Mouse (Mus musculus): ENCODE measurements around the gene Sectm1b. TPM values are rescaled to one million over a fixed set of nuclear protein-coding genes. Genes with fewer than 3 reads are reported as not detected.
A peak's percentile ranks its signal among the peaks of the same experiment; 100 is the strongest.
"Not testable (repeated sequence)": the region's sequence is repeated elsewhere in the genome, so short reads cannot be mapped to it uniquely, and the experiment has no call there.

Sectm1b gene
- polyA plus RNA-seq, 1 experiment from 2014 or later: 0.14 TPM

GRCm38 (mm10) chr11:121064197-121064596, 828 bp upstream of the Sectm1b start:
- WGBS (ENCODE audit: insufficient replicate concordance): 72% methylated on average over 3 of the region's 3 CpGs
- Histone ChIP-seq H3K9ac (no peak overlapping the region), H3K4me1 (no peaks in the 10 kb centered on the region), H3K27me3 (replicated peaks) (peaks cover 10% of the 10 kb centered on the region), H3K4me2 (no peak overlapping the region), H3K27ac (no peak overlapping the region), H3K4me3 (no peak overlapping the region), H3K36me3 (no peaks in the 10 kb centered on the region), H3K9me3 (replicated peaks) (no peaks in the 10 kb centered on the region)
- ATAC-seq: no peak

DNA sequence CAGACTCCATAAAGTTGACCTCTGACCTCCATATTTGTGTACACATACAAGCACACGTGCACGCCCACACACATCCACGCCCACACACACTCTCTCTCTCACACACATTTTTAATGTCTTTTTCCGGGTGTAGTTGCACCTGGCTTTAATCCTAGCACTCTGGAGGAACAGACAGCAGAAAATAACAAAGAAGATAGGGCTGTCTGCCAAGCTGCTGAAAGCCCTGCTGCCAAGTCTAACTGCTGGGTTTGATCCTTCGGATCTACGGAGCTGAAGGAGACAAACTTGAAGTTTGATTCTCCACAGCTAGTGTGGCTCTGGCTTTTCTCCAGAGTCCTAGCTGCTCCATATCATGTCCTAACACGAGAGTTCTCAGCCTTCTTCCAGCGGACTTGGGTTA, 1.8 kb downstream of the Sectm1b start:
- H3K27me3 ChIP-seq (replicated peaks): peaks cover 10% of the 10 kb centered on the region
- no peak overlapping the region for H3K9ac ChIP-seq
- H3K4me2 ChIP-seq: no peak overlapping the region
- H3K4me1 ChIP-seq: 0 out of 2 replicates have a peak, but pooled peaks cover 8% of the 10 kb centered on the region
- no peaks in the 10 kb centered on the region for H3K9me3 ChIP-seq (replicated peaks)
- WGBS (ENCODE audit: insufficient replicate concordance): 60% methylated on average over 8 of the region's 8 CpGs
- no peaks in the 10 kb centered on the region for H3K36me3 ChIP-seq
- H3K27ac ChIP-seq: no peak overlapping the region
- no peak overlapping the region for H3K4me3 ChIP-seq
- no peak for ATAC-seq

GRCm38 (mm10) chr11:121060401-121061067, 2.8 kb downstream of the Sectm1b start:
- Histone ChIP-seq H3K27me3 (replicated peaks) (peaks cover 13% of the 10 kb centered on the region), H3K4me1 (peaks cover 12% of the 10 kb centered on the region)
- H3K27ac ChIP-seq; H3K36me3 ChIP-seq; ATAC-seq; H3K4me2 ChIP-seq; H3K9me3 ChIP-seq (replicated peaks); H3K4me3 ChIP-seq; H3K9ac ChIP-seq: not testable (repeated sequence)
- WGBS (ENCODE audit: insufficient replicate concordance): 79% methylated on average over 6 of the region's 6 CpGs

GRCm38 (mm10) chr11:121059471-121059870, 3.9 kb downstream of the Sectm1b start:
- Histone ChIP-seq H3K4me2 (no peak overlapping the region), H3K36me3 (no peaks in the 10 kb centered on the region), H3K27me3 (replicated peaks) (peaks cover 18% of the 10 kb centered on the region), H3K9ac (no peak overlapping the region), H3K4me1 (peaks cover 12% of the 10 kb centered on the region), H3K4me3 (no peak overlapping the region), H3K9me3 (replicated peaks) (no peaks in the 10 kb centered on the region), H3K27ac (no peak overlapping the region)
- 74% methylated on average over 4 of the region's 4 CpGs for WGBS (ENCODE audit: insufficient replicate concordance)
- ATAC-seq: no peak

GRCm38 (mm10) chr11:121058956-121059355, 4.4 kb downstream of the Sectm1b start:
- 75% methylated on average over 4 of the region's 4 CpGs for WGBS (ENCODE audit: insufficient replicate concordance)
- Histone ChIP-seq H3K4me2 (no peak overlapping the region), H3K27me3 (replicated peaks) (peaks cover 22% of the 10 kb centered on the region), H3K4me3 (no peak overlapping the region), H3K27ac (no peak overlapping the region), H3K9ac (no peak overlapping the region), H3K4me1 (peaks cover 12% of the 10 kb centered on the region), H3K9me3 (replicated peaks) (no peaks in the 10 kb centered on the region), H3K36me3 (no peaks in the 10 kb centered on the region)
- no peak for ATAC-seq

DNA sequence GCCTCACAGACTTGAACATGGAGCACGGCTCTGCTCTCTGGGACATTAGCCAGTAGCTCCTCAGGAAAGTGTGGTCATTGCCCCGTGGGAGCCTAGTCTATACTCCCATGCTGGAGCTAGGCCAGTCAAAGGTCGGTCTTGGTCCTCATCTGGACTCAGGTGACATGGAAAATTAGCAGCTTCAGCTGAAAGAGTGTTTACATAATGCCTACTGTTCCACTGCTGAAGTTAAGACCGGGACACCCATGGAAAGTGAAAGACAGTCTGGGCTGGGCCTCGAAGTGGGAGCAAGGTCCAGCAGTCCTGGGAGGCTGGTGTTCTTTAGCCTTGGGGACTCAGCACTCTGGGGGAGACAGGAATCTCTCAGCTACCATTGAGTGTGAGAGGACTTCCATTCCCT, 5.2 kb downstream of the Sectm1b start:
- H3K27ac ChIP-seq: no peak overlapping the region
- no peak for ATAC-seq

DNA sequence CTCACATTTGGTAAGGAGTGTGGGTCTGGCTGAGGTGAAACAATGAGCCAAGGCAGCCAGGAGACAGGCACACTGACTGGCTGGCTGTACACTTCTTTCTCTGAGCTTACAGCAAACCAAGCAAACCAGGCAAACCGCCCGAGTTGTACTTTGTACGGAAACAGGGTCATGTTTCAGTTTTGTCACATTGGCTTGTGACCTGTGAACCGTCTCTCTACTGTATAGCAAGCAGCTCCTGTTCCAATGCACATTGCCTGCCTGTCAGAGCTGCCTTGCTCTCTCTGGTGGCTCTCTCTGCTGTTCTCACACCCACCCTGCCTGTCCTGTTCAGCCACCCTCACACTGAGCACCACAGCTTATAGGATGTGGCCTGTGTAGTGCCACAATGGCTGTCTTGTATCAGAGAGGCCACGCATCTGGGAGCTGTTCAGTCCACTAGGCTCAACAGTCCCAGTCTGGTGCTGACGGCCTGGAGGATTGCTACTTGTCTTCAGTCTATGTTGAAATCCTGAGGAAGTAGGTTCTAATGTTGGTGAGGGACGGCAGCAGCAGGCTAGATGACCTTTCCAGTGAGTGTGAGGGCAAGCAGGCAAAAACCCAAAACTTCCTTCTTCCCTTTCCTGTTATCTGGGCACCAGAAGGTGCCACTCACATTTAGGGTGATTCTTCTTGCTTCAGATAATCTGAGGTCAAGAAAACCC, 6.7 kb downstream of the Sectm1b start:
- Histone ChIP-seq H3K36me3 (no peaks in the 10 kb centered on the region), H3K4me3 (no peak overlapping the region), H3K27me3 (replicated peaks) (0 out of 2 replicates have a peak, but pooled peaks cover 12% of the 10 kb centered on the region), H3K9ac (no peak overlapping the region), H3K4me2 (no peak overlapping the region), H3K27ac (peak overlapping the region; percentile 69), H3K4me1 (peaks cover 12% of the 10 kb centered on the region), H3K9me3 (replicated peaks) (no peaks in the 10 kb centered on the region)
- WGBS (ENCODE audit: insufficient replicate concordance): 47% methylated on average over 7 of the region's 7 CpGs
- ATAC-seq: peak; percentile 66

More for the DNA sequence above, 5.2 kb downstream of the Sectm1b start:
- Histone ChIP-seq H3K4me3 (no peak overlapping the region), H3K4me1 (peaks cover 12% of the 10 kb centered on the region), H3K4me2 (no peak overlapping the region), H3K9ac (no peak overlapping the region), H3K36me3 (no peaks in the 10 kb centered on the region), H3K27me3 (replicated peaks) (peaks cover 15% of the 10 kb centered on the region; the same call in 1 of the 2 replicates), H3K9me3 (replicated peaks) (no peaks in the 10 kb centered on the region)
- 59% methylated on average over 5 of the region's 5 CpGs for WGBS (ENCODE audit: insufficient replicate concordance)

- Histone ChIP-seq H3K9ac (no peak overlapping the region), H3K9me3 (replicated peaks) (no peaks in the 10 kb centered on the region), H3K36me3 (no peaks in the 10 kb centered on the region), H3K27me3 (replicated peaks) (peaks cover 18% of the 10 kb centered on the region; the same call in 1 of the 2 replicates), H3K27ac (no peak overlapping the region), H3K4me2 (no peak overlapping the region), H3K4me3 (no peak overlapping the region), H3K4me1 (peaks cover 12% of the 10 kb centered on the region)
- no peak for ATAC-seq
- WGBS (ENCODE audit: insufficient replicate concordance): 9% methylated on average over 8 of the region's 8 CpGs
These were observed 9.8 kb downstream of the Sectm1b start for GRCm38 (mm10) chr11:121053536-121053935.

DNA sequence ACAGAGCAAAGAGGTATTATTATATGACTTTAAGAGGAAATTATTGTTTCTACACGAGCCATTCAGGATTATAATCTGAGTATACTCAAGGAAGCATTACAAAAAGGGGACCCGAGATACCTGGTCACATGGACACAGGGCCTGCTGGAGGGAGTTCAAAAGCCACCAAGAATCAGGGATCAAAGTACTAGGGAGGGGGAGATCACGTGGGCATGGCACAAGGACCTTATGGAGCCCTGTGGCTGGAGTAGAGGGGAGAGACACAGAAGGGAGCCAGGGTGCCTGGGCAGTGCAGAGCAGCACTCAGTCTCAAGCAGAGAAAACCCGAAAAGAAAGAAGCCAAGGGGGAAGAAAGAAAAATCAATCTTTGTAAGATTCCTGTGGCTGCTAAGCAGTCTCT, 11.0 kb downstream of the Sectm1b start:
- no peak overlapping the region for H3K4me2 ChIP-seq
- peaks cover 18% of the 10 kb centered on the region; the same call in 1 of the 2 replicates for H3K27me3 ChIP-seq (replicated peaks)
- no peak overlapping the region for H3K4me3 ChIP-seq
- no peak for ATAC-seq
- H3K9ac ChIP-seq: no peak overlapping the region
- no peak overlapping the region for H3K27ac ChIP-seq
- no peaks in the 10 kb centered on the region for H3K9me3 ChIP-seq (replicated peaks)
- no peaks in the 10 kb centered on the region for H3K36me3 ChIP-seq
- WGBS (ENCODE audit: insufficient replicate concordance): 45% methylated on average over 4 of the region's 4 CpGs
- H3K4me1 ChIP-seq: peaks cover 11% of the 10 kb centered on the region

DNA sequence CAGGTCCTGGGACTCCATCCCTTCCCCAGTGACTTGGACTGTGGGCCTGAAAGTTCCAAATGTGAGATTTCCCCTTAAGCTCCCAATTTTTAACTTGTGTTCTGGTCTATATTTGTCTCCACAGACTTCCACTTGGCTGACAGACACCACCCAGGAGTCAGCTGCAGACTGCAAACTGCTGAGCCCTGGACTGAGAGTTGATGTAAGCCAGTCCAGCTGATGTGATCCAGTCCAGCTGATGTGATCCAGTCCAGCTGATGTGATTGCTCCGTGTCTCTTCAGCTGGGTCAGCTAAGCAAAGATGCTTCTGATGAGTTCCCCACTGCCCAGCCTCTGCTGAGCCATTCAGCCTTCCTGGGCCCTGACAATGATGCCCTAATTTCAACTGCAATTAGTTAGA, 11.6 kb downstream of the Sectm1b start:
- no peak for ATAC-seq
- Histone ChIP-seq H3K4me1 (peaks cover 5% of the 10 kb centered on the region), H3K9me3 (replicated peaks) (no peaks in the 10 kb centered on the region), H3K36me3 (no peaks in the 10 kb centered on the region), H3K4me2 (no peak overlapping the region), H3K4me3 (no peak overlapping the region), H3K27ac (no peak overlapping the region), H3K9ac (no peak overlapping the region), H3K27me3 (replicated peaks) (peaks cover 22% of the 10 kb centered on the region)
- WGBS (ENCODE audit: insufficient replicate concordance): 41% methylated on average over 1 of the region's 1 CpGs

DNA sequence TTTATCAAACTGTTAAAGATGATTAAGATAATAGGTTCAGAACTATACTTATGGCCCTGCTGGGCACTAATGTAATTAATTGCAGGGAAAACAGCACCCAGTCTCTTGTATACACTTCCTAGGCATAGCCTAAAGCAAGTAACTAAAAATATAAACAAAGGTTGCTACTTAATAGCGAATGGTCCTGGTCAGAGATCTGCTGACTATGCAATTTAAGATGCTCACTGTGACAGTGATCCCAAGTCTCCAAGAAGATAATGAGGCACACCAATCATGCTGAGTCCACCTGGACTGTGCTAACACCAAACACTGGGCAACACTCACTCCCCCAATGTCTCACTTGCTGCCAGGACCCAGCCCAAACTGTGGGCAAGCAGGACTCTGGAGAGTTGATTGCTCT, 13.5 kb downstream of the Sectm1b start:
- no peak overlapping the region for H3K9ac ChIP-seq
- H3K4me1 ChIP-seq: no peaks in the 10 kb centered on the region
- no peak overlapping the region for H3K27ac ChIP-seq
- no peak overlapping the region for H3K4me3 ChIP-seq
- H3K36me3 ChIP-seq: no peaks in the 10 kb centered on the region
- no peak for ATAC-seq
- no peak overlapping the region for H3K4me2 ChIP-seq
- H3K27me3 ChIP-seq (replicated peaks): peaks cover 26% of the 10 kb centered on the region
- 50% methylated on average over 1 of the region's 1 CpGs for WGBS (ENCODE audit: insufficient replicate concordance)
- no peaks in the 10 kb centered on the region for H3K9me3 ChIP-seq (replicated peaks)

DNA sequence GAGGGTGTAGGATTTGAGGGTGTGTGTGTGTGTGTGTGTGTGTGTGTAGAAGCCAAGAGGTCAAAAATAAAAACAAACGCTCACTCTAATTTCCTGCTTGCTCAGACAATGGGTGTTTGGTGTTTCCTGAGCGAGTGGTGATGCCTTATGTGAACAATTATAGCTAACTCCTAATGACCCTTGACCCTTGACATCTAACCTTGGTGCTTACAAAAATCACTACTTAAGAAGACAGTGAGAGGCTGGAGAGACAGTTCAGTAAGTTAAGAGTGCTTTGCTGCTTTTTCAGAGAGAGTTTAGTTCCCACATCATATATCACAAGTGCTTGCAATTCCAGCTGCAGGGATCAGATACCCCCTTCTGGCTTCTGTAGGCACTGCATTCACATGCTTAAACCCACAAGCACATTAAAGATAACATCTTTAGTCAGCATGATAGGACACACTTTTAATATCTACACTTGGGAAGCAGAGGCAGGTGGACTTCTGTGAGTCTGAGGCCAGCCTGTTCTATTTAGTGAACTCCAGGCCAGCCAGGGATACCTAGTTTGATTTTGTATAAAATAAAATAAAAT, 15.5 kb downstream of the Sectm1b start:
- Histone ChIP-seq H3K4me1 (no peaks in the 10 kb centered on the region), H3K9ac (no peak overlapping the region), H3K27ac (no peak overlapping the region), H3K4me2 (no peak overlapping the region), H3K27me3 (replicated peaks) (peaks cover 27% of the 10 kb centered on the region), H3K4me3 (no peak overlapping the region), H3K9me3 (replicated peaks) (no peaks in the 10 kb centered on the region), H3K36me3 (no peaks in the 10 kb centered on the region)
- 43% methylated on average over 2 of the region's 2 CpGs for WGBS (ENCODE audit: insufficient replicate concordance)
- ATAC-seq: no peak
